Mouse (Mus musculus): ENCODE data around the gene Fam172a. TPM values are rescaled to one million over a fixed set of nuclear protein-coding genes. Genes with fewer than 3 reads are reported as not detected.

Fam172a gene
- polyA plus RNA-seq, 1 experiment = 10.2 TPM

DNA sequence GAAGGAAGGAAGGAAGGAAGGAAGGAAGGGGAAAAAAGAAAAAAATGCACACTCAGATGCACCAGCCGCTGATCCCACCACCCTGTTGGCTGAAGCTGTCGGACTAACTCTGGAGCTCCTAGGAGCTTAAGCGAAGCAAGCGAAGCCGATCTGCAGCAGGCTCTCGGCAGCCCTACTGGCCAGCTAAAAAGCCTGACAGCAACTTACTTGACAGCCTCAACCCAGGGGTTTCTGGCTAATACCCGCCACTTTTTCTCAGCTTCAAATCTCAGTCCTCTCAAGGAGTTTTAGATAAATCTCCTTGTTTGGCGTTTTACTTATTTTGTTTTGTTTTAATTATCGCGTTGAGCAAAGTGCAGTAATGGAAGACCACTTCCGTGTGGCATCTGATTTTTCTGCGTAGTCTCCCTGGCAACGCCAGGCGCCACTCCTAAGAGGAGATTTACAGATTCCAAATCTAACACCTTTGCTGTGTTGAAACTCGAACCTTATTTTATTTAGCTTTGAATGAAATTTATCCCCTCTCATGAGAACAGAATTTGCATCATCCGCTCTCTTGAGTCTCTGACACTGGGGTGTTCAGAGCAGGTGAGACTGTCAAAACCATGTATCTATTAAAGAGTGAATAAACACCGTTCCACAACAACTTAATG is 470.3 kb downstream of the Fam172a start:
- Histone ChIP-seq H3K4me3 (replicated peaks; ENCODE audit: extremely low read depth, low read depth, low read length) (no peak overlapping the region), H3K4me1 (ENCODE audit: control insufficient read depth, insufficient read depth, low read length) (no peaks in the 10 kb centered on the region; the same call in 1 of the 2 replicates)
- no peak for DNase-seq
- TF ChIP-seq POLR2A (IDR thresholded peaks at IDR 0.05; ENCODE audit: borderline replicate concordance, extremely low read depth, low read depth, low read length) (no peak), CTCF (IDR thresholded peaks at IDR 0.05; ENCODE audit: insufficient read depth, low read length) (no peak)
- 12% methylated on average over 17 of the region's 17 CpGs for WGBS

DNA sequence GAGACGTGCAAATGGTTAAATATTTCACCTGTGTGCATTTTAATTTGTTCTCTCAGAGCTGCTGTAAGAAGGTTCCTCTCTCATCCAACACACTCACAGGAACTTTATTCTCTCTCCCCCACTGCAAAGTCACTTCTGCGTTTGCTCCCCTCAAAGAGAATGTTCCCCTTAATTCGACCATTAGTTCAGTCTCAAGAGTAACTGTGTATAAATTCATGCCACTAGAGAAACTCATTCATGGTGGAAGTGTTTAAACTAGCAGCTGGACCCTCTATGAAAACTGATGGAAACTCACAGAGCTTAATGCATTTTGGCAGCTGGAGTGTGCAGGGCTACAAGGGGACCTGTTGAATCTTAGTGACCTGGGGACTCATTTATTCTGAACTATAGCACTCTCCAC is 471.0 kb downstream of the Fam172a start:
- Histone ChIP-seq H3K4me3 (replicated peaks; ENCODE audit: extremely low read depth, low read depth, low read length) (no peak overlapping the region), H3K4me1 (ENCODE audit: control insufficient read depth, insufficient read depth, low read length) (no peaks in the 10 kb centered on the region; the same call in 1 of the 2 replicates)
- no peak for DNase-seq
- 16% methylated on average over 3 of the region's 3 CpGs for WGBS
- TF ChIP-seq CTCF (IDR thresholded peaks at IDR 0.05; ENCODE audit: insufficient read depth, low read length) = no peak
- no peak for TF ChIP-seq POLR2A (IDR thresholded peaks at IDR 0.05; ENCODE audit: borderline replicate concordance, extremely low read depth, low read depth, low read length)

DNA sequence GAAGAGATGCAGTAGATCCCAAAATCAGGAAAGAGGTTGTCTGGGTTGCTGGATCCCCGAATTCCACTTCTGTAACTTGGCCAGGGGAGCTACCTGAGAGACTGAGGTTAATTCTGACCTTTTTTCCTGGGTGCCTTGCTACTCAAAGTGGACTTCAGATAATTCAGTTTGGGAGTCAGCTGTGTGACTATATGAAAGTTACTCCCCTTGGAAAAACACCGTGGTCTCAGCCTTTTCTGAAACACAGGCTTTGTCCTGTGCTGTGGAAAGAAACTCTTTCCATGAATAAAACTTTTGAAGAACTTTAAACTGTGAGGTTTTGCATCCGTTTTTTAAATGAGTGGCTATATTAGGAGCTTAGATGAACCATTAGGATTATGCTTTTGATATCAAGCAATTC is 472.4 kb downstream of the Fam172a start:
- 18% methylated on average over 3 of the region's 3 CpGs for WGBS
- Histone ChIP-seq H3K4me3 (replicated peaks; ENCODE audit: extremely low read depth, low read depth, low read length) (no peak overlapping the region), H3K4me1 (ENCODE audit: control insufficient read depth, insufficient read depth, low read length) (no peaks in the 10 kb centered on the region; the same call in 1 of the 2 replicates)
- TF ChIP-seq POLR2A (IDR thresholded peaks at IDR 0.05; ENCODE audit: borderline replicate concordance, extremely low read depth, low read depth, low read length) (no peak), CTCF (IDR thresholded peaks at IDR 0.05; ENCODE audit: insufficient read depth, low read length) (no peak)
- no peak for DNase-seq

DNA sequence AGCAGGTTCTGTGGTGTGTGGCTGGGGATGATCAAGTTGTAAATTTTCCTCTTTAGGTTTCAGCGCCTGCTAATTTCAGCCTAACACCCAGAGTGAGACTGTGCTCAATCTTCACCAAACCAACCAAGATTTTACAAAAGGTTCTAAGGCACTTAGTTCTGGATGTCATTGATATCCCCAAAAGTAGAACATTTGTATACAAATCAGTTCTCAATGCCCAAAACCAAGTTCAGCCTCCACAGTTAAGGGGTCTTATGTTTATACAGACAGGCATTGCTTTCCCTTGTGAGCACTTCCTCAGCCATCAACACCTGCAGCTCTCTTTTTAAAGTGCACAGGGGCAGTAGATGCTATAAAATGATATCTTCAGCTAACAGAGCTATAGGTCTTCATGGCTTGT is 473.1 kb downstream of the Fam172a start:
- 40% methylated on average over 1 of the region's 1 CpGs for WGBS
- Histone ChIP-seq H3K4me3 (replicated peaks; ENCODE audit: extremely low read depth, low read depth, low read length) (no peak overlapping the region), H3K4me1 (ENCODE audit: control insufficient read depth, insufficient read depth, low read length) (no peaks in the 10 kb centered on the region; the same call in 1 of the 2 replicates)
- no peak for DNase-seq
- TF ChIP-seq POLR2A (IDR thresholded peaks at IDR 0.05; ENCODE audit: borderline replicate concordance, extremely low read depth, low read depth, low read length) (no peak), CTCF (IDR thresholded peaks at IDR 0.05; ENCODE audit: insufficient read depth, low read length) (no peak)

DNA sequence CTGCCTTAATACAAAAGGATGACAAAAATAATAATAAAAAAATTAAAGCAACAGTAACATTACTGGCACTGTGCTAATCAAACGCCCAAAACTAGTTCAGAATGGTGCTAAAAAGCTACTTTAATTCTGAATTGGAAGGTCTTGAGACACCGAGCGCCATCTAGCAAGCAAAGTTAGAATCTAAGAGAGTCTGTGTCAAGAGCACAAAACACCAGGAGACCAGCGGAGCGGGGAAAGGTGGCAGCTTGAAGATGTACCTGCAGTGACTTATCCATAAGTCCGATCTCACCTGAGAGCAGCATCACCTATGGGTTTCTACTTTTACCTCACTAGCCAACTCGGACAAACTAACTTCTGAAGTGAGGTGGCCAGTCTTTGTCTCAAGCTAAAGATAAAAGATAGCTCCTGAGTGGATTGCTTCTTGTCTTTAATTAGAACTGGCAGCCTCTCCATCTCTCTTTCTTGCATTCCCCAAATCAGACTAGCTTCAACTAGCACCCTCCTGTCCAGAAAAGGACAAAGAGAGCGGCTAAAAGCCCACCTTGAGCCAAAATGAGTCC is 474.1 kb downstream of the Fam172a start:
- Histone ChIP-seq H3K4me1 (ENCODE audit: control insufficient read depth, insufficient read depth, low read length) (no peaks in the 10 kb centered on the region; the same call in 1 of the 2 replicates), H3K4me3 (replicated peaks; ENCODE audit: extremely low read depth, low read depth, low read length) (no peak overlapping the region)
- WGBS = 2% methylated on average over 8 of the region's 8 CpGs
- no peak for DNase-seq
- TF ChIP-seq CTCF (IDR thresholded peaks at IDR 0.05; ENCODE audit: insufficient read depth, low read length) (0 out of 2 replicates have a peak, but pooled peaks have one; percentile 9), POLR2A (IDR thresholded peaks at IDR 0.05; ENCODE audit: borderline replicate concordance, extremely low read depth, low read depth, low read length) (no peak)

DNA sequence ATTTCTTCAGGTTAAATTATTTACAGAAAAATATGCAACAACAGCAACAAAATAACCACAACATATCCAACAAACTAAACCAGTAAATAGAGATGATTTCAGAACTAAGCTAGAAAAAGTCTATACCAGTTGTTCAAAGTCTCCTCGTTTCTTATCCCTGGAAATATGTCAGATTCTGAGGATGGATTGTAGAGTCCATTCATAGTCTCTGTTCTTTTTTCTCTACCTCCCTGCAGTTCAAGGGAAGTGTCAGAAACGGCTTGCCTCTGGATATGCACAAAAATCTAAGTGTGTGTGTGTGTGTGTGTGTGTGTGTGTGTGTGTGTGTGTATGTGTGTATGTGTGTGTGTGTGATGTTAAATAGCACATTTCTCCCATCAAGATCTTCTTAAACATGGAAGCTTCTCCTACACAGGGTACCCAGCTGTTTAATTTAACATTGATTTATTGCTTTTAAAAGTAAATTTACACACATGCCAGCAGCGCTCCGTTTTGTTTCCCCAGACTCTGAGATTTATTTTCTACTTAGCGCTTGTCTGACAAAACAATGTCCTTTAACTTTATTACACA is 475.6 kb downstream of the Fam172a start:
- TF ChIP-seq CTCF (IDR thresholded peaks at IDR 0.05; ENCODE audit: insufficient read depth, low read length) (no peak), POLR2A (IDR thresholded peaks at IDR 0.05; ENCODE audit: borderline replicate concordance, extremely low read depth, low read depth, low read length) (no peak)
- no peaks in the 10 kb centered on the region for H3K4me1 ChIP-seq (ENCODE audit: control insufficient read depth, insufficient read depth, low read length)
- no peak overlapping the region for H3K4me3 ChIP-seq (replicated peaks; ENCODE audit: extremely low read depth, low read depth, low read length)
- no peak for DNase-seq
- WGBS = 28% methylated on average over 5 of the region's 5 CpGs

DNA sequence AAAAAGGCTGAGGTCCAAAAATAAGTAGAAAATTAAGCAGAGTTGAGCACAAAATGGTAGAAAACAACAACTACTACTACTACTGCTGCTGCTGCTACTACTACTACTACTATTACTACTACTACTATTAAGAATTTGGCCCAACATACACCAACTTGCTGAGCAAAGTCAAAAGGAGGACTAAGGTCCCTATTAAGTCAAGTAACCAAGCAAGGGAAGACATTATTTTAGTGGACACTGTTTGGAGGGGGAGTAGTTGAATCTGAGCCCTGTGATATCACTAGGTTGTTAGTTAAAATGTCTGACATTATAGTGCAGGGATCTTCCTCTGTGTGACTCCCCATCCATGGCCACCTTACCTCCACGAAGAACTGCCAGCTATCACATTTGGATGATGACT is 476.2 kb downstream of the Fam172a start:
- TF ChIP-seq CTCF (IDR thresholded peaks at IDR 0.05; ENCODE audit: insufficient read depth, low read length) (no peak), POLR2A (IDR thresholded peaks at IDR 0.05; ENCODE audit: borderline replicate concordance, extremely low read depth, low read depth, low read length) (no peak)
- no peak overlapping the region for H3K4me3 ChIP-seq (replicated peaks; ENCODE audit: extremely low read depth, low read depth, low read length)
- DNase-seq = no peak
- H3K4me1 ChIP-seq (ENCODE audit: control insufficient read depth, insufficient read depth, low read length) = no peaks in the 10 kb centered on the region
- WGBS = 23% methylated on average over 1 of the region's 1 CpGs

DNA sequence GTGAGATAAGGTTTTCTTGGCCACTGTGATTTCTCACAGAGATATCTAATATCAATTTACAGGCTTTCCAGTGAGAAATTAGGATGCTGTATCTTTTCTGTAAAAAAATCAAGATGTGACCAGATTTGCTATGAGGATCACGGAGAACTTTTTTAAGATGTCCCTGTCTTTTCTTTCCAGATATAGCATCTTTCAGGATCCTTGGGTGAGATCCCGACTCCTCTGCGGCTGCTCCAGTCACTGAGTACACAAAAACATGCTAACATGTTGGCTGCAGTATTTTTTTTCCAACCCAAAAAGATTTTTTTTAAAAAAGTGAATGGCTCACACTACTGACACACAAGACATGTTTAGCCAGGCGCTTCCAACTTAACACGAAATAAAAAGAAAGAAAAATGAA is 476.9 kb downstream of the Fam172a start:
- WGBS = 35% methylated on average over 5 of the region's 5 CpGs
- Histone ChIP-seq H3K4me3 (replicated peaks; ENCODE audit: extremely low read depth, low read depth, low read length) (no peak overlapping the region), H3K4me1 (ENCODE audit: control insufficient read depth, insufficient read depth, low read length) (no peaks in the 10 kb centered on the region)
- TF ChIP-seq CTCF (IDR thresholded peaks at IDR 0.05; ENCODE audit: insufficient read depth, low read length) (no peak), POLR2A (IDR thresholded peaks at IDR 0.05; ENCODE audit: borderline replicate concordance, extremely low read depth, low read depth, low read length) (no peak)
- no peak for DNase-seq

DNA sequence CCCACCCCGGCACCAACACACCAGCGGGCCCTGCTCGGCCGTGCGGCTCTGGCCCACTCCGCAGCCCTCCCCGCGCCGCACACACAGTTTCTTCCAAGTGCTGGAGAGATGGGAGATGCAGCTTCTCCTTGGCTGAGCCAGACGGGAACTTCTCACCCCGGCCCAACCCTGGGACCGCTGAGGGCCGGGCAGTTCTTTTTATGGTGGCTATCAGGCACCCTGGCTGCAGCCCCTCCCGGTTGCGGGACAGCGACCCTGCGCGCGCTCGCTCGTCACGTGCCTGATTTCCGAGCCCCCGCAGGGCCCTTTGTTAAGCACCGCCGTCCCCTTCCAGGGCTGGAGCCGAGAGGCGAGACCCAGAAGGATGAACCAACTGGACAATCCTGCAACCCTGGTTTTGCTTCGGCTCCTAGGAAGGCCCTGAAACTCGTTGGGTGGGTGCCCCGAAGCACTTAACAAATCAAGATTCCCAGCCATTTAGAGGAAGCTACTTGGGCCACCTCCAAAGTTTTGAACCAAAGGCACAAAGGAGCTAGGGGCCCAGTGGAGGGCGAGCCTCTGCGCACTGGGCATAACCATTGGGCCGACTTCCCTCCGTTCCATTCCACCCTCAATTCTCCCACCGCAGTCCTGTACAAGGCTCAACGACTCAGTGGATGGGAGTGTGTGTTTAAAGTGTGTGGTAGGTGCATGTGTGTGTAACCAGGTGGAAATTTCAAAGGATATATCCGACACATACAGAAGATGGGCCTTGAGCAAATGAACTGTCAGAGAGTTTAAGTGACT is 477.7 kb downstream of the Fam172a start:
- 15% methylated on average over 38 of the region's 38 CpGs for WGBS
- no peak for TF ChIP-seq POLR2A (IDR thresholded peaks at IDR 0.05; ENCODE audit: borderline replicate concordance, extremely low read depth, low read depth, low read length)
- TF ChIP-seq CTCF (IDR thresholded peaks at IDR 0.05; ENCODE audit: insufficient read depth, low read length) = no peak
- no peaks in the 10 kb centered on the region for H3K4me1 ChIP-seq (ENCODE audit: control insufficient read depth, insufficient read depth, low read length)
- no peak for DNase-seq
- H3K4me3 ChIP-seq (replicated peaks; ENCODE audit: extremely low read depth, low read depth, low read length) = no peak overlapping the region

Data from lung, adult 2 months (tissue).